Mouse (Mus musculus): Measurements from ENCODE around the gene Aldh3b2. TPM values are rescaled to one million over a fixed set of nuclear protein-coding genes. Genes with fewer than 3 reads are reported as not detected.
A peak's percentile ranks its signal among the peaks of the same experiment; 100 is the strongest.
"Not testable (repeated sequence)": the region's sequence is repeated elsewhere in the genome, so short reads cannot be mapped to it uniquely, and the experiment has no call there.

Aldh3b2 gene
- polyA plus RNA-seq, 1 experiment = 1.3 TPM

DNA sequence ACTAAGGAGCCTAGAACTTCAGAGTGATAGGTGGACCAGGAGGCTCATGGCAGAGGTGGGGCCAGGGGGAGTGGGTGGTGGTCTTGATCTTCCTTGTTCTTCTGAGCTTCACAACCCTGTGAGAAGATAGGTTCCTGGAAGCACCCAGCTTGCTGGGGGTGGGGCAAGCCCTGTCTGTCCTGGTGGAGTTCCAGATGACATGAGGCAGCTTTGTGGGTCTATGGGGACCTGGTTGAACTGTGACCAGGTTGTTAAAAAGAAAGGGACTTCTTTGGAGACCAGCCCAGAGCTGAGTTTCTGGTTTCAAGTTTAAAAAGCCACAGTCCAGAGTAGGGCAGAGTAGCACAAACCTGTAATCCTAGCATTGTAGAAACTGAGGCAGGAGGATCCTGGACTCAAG, 13.1 kb upstream of the Aldh3b2 start:
- Histone ChIP-seq H3K4me3 (ENCODE audit: low read depth, low read length) (no peak overlapping the region), H3K9ac (ENCODE audit: low read depth, poor library complexity, severe bottlenecking) (no peak overlapping the region), H3K36me3 (ENCODE audit: control insufficient read depth, insufficient read depth, low read length, poor library complexity, severe bottlenecking) (no peaks in the 10 kb centered on the region), H3K9me3 (replicated peaks; ENCODE audit: control insufficient read depth, insufficient read depth, low read length, poor library complexity, severe bottlenecking) (no peaks in the 10 kb centered on the region), H3K27ac (ENCODE audit: insufficient read depth, low read length) (no peak overlapping the region), H3K27me3 (ENCODE audit: control insufficient read depth, insufficient read depth, low read length, poor library complexity, severe bottlenecking) (no peaks in the 10 kb centered on the region), H3K4me1 (ENCODE audit: control insufficient read depth, insufficient read depth, low read length) (no peaks in the 10 kb centered on the region)
- TF ChIP-seq CTCF (IDR thresholded peaks at IDR 0.05; ENCODE audit: low read depth, low read length) = no peak
- no peak for TF ChIP-seq EP300 (IDR thresholded peaks at IDR 0.05; ENCODE audit: insufficient read depth, low read depth, low read length)
- TF ChIP-seq POLR2A (IDR thresholded peaks at IDR 0.05; ENCODE audit: insufficient read depth, low read length) = no peak

DNA sequence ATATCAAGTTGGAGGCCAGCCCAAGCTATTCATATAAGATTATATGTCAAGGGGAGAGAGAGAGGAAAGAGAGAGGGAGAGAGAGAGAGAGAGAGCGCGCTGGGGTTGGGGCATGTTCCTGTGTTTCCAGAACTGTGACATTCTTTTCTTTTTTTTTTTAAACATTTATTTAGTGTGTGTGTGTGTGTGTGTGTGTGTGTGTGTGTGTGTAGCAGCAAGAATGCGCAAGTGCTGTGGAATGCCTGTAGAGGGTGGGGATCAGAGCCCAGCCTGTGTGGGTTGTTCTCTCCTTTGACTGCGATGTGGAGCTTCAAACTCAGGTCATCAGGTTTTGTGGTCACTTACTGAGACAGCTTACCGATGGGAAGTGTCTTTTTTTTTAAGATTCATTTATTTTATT, 11.9 kb upstream of the Aldh3b2 start:
- no peak for TF ChIP-seq POLR2A (IDR thresholded peaks at IDR 0.05; ENCODE audit: insufficient read depth, low read length)
- no peak for TF ChIP-seq CTCF (IDR thresholded peaks at IDR 0.05; ENCODE audit: low read depth, low read length)
- no peak for TF ChIP-seq EP300 (IDR thresholded peaks at IDR 0.05; ENCODE audit: insufficient read depth, low read depth, low read length)
- Histone ChIP-seq H3K27ac (ENCODE audit: insufficient read depth, low read length) (no peak overlapping the region), H3K9me3 (replicated peaks; ENCODE audit: control insufficient read depth, insufficient read depth, low read length, poor library complexity, severe bottlenecking) (no peaks in the 10 kb centered on the region)

DNA sequence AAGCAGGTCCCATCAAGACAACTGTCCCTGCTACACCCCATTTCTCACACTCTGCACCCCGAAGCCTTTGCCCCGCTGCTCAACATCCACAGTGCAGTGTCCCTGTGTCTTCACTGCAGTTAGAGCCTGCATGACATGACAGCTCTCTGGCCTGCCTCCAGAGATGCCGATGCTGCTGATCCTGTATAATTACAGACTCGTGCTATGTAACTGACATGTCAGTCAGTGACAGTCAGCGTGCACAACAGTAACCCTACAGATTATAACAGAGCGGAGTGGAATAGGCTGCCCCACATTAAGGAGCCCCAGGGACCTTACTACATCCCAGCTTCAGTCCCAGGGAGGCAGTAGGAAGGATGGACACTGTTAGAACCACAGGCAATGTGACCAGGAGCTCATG, 10.3 kb upstream of the Aldh3b2 start:
- H3K4me3 ChIP-seq (ENCODE audit: low read depth, low read length) = not testable (repeated sequence)

More for the DNA sequence above, 11.9 kb upstream of the Aldh3b2 start:
- Histone ChIP-seq H3K4me1 (ENCODE audit: control insufficient read depth, insufficient read depth, low read length) (no peaks in the 10 kb centered on the region), H3K27me3 (ENCODE audit: control insufficient read depth, insufficient read depth, low read length, poor library complexity, severe bottlenecking) (no peaks in the 10 kb centered on the region), H3K36me3 (ENCODE audit: control insufficient read depth, insufficient read depth, low read length, poor library complexity, severe bottlenecking) (no peaks in the 10 kb centered on the region), H3K4me3 (ENCODE audit: low read depth, low read length) (no peak overlapping the region), H3K9ac (ENCODE audit: low read depth, poor library complexity, severe bottlenecking) (no peak overlapping the region)

DNA sequence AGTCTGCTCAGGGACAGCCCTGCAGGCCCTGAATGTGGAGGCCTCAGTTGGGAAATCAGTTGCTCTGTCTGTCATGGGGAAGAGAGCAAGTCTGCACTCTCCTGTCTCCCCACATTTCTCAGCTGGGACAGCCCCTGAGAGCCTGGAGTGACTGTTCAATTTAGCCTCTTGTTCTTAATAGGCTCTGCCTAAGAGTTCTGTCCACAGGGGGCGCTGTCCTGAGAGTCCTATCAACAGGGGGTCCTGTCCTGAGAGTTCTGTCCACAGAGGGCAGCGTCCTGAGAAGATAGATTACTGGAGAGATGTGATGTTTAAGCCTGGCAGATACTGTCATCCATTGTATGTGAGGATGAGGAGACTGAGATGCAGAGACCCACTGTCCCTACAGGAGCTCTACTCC, 9.7 kb upstream of the Aldh3b2 start:
- no peaks in the 10 kb centered on the region for H3K4me1 ChIP-seq (ENCODE audit: control insufficient read depth, insufficient read depth, low read length)
- H3K36me3 ChIP-seq (ENCODE audit: control insufficient read depth, insufficient read depth, low read length, poor library complexity, severe bottlenecking) = no peaks in the 10 kb centered on the region
- H3K4me3 ChIP-seq (ENCODE audit: low read depth, low read length) = no peak overlapping the region
- no peaks in the 10 kb centered on the region for H3K27me3 ChIP-seq (ENCODE audit: control insufficient read depth, insufficient read depth, low read length, poor library complexity, severe bottlenecking)
- TF ChIP-seq EP300 (IDR thresholded peaks at IDR 0.05; ENCODE audit: insufficient read depth, low read depth, low read length) = no peak
- no peak for TF ChIP-seq POLR2A (IDR thresholded peaks at IDR 0.05; ENCODE audit: insufficient read depth, low read length)
- peak; percentile 41 for TF ChIP-seq CTCF (IDR thresholded peaks at IDR 0.05; ENCODE audit: low read depth, low read length)
- H3K9me3 ChIP-seq (replicated peaks; ENCODE audit: control insufficient read depth, insufficient read depth, low read length, poor library complexity, severe bottlenecking) = no peaks in the 10 kb centered on the region
- H3K27ac ChIP-seq (ENCODE audit: insufficient read depth, low read length) = no peak overlapping the region
- H3K9ac ChIP-seq (ENCODE audit: low read depth, poor library complexity, severe bottlenecking) = no peak overlapping the region

More for the DNA sequence above, 10.3 kb upstream of the Aldh3b2 start:
- H3K27ac ChIP-seq (ENCODE audit: insufficient read depth, low read length); H3K27me3 ChIP-seq (ENCODE audit: control insufficient read depth, insufficient read depth, low read length, poor library complexity, severe bottlenecking); H3K9me3 ChIP-seq (replicated peaks; ENCODE audit: control insufficient read depth, insufficient read depth, low read length, poor library complexity, severe bottlenecking); H3K4me1 ChIP-seq (ENCODE audit: control insufficient read depth, insufficient read depth, low read length); H3K9ac ChIP-seq (ENCODE audit: low read depth, poor library complexity, severe bottlenecking); H3K36me3 ChIP-seq (ENCODE audit: control insufficient read depth, insufficient read depth, low read length, poor library complexity, severe bottlenecking): not testable (repeated sequence)

DNA sequence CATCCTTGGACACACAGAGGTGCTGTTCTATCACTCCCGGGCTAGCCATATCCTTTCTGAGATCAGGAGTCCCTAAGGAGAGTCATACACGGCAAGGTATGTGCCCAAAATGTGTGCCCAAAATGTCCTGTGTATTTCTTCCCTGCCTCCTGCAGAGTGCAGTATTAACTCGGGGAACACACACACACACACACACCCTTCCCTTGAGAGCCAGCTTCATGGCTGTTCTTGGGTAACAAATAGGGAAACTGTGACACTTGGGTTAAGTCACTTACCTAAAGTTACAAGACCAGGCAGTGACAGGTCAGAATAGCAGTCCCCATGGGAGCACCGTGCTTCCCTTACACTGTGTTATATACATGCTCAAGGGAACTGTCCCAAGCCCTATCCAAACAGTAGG, 8.1 kb upstream of the Aldh3b2 start:
- no peak for TF ChIP-seq EP300 (IDR thresholded peaks at IDR 0.05; ENCODE audit: insufficient read depth, low read depth, low read length)
- no peak for TF ChIP-seq CTCF (IDR thresholded peaks at IDR 0.05; ENCODE audit: low read depth, low read length)
- TF ChIP-seq POLR2A (IDR thresholded peaks at IDR 0.05; ENCODE audit: insufficient read depth, low read length) = no peak
- Histone ChIP-seq H3K9ac (ENCODE audit: low read depth, poor library complexity, severe bottlenecking) (no peak overlapping the region), H3K4me1 (ENCODE audit: control insufficient read depth, insufficient read depth, low read length) (no peaks in the 10 kb centered on the region), H3K4me3 (ENCODE audit: low read depth, low read length) (no peak overlapping the region), H3K27ac (ENCODE audit: insufficient read depth, low read length) (no peak overlapping the region), H3K27me3 (ENCODE audit: control insufficient read depth, insufficient read depth, low read length, poor library complexity, severe bottlenecking) (no peaks in the 10 kb centered on the region), H3K36me3 (ENCODE audit: control insufficient read depth, insufficient read depth, low read length, poor library complexity, severe bottlenecking) (no peaks in the 10 kb centered on the region), H3K9me3 (replicated peaks; ENCODE audit: control insufficient read depth, insufficient read depth, low read length, poor library complexity, severe bottlenecking) (no peaks in the 10 kb centered on the region)

DNA sequence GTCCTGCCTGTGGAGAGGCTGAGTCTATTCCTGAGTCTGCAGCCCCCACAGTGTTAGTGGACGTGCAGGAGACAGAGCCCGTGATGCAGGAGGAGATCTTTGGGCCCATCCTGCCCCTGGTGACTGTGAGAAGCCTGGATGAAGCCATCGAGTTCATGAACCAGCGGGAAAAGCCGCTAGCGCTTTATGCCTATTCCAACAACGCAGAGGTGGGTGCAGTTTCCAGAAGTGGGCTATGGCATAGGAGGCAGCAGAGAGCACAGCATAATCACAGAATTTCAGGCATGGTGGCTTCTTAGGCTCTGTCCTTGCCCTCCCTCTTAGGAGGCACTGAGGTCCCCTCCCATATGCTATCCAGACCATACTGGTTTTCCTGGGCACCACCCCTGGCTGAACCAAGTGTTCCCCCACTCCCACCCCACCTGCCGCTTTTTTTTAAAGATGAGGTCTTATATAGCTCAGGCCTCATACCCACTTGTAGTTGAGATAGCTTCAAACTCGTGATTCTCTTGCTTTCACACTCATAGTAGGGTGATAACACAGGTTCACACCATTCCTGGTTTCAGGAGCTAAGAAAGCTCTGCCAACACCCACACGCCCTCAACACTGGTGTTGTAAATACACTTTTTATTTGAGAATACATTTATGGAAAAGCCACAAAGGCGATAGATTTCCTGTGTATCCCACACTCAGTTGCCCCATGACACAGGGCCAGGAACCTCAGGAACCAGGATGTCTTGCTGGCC, 5.6 kb upstream of the Aldh3b2 start:
- TF ChIP-seq CTCF (IDR thresholded peaks at IDR 0.05; ENCODE audit: low read depth, low read length) = peak; percentile 9
- TF ChIP-seq EP300 (IDR thresholded peaks at IDR 0.05; ENCODE audit: insufficient read depth, low read depth, low read length) = no peak
- H3K27me3 ChIP-seq (ENCODE audit: control insufficient read depth, insufficient read depth, low read length, poor library complexity, severe bottlenecking) = no peaks in the 10 kb centered on the region
- no peaks in the 10 kb centered on the region for H3K36me3 ChIP-seq (ENCODE audit: control insufficient read depth, insufficient read depth, low read length, poor library complexity, severe bottlenecking)
- H3K9ac ChIP-seq (ENCODE audit: low read depth, poor library complexity, severe bottlenecking) = no peak overlapping the region
- no peak overlapping the region for H3K27ac ChIP-seq (ENCODE audit: insufficient read depth, low read length)
- H3K9me3 ChIP-seq (replicated peaks; ENCODE audit: control insufficient read depth, insufficient read depth, low read length, poor library complexity, severe bottlenecking) = no peaks in the 10 kb centered on the region
- H3K4me1 ChIP-seq (ENCODE audit: control insufficient read depth, insufficient read depth, low read length) = no peaks in the 10 kb centered on the region
- H3K4me3 ChIP-seq (ENCODE audit: low read depth, low read length) = no peak overlapping the region
